Mouse (Mus musculus): ENCODE data around the gene Ptger4. TPM values are rescaled to one million over a fixed set of nuclear protein-coding genes. Genes with fewer than 3 reads are reported as not detected.

Gene Ptger4
- total RNA-seq (2023), result 46.6 to 49.6 TPM (median 48.3 TPM) in 4 replicates

DNA sequence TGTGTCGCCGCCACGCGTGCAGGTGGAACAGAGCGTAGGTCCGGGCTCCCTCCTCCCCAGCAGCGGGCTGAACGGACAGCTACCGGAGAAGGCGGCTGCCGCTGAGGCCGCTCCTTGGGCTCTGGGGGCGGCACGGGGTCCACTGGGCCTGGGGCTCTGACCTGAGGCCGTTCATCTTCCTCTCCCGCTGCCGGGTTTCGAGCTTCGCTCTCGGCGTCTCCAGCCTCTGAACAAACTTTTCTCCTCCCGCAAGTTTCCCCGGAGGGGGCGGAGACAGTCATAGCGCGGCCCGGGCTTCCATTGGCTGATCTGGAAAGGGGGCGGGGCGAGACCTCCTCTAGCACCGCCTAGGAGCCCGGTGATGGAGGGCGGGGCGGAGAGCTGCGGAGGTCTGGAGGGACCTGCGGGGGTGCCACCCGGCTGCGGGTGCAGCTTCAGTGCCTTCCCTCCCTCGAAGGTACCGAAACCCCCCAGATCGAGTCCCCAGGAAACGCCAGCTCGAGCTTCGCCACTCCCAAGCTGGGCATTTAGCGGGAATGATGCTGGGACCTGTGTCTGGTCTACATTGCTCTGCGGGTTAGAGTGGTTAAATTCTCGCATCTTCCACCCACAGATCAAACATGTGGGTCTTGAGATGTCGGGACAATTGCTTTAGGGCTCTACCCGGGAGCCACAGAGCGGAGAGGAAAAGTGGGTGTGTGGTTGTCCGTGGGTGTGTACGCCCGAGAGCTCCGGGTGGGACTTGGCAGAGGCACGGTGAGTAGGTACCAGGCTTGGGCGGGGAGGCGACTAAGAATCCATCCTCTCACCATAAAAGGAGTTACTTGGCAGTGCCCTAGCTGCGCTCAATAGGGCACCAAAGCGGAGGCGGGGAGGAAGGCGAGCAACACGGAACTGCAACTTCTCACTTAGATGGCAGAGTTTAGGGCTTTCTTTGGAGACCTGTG, at the start of gene Ptger4:
Ptger4 (minus strand) TSS at position 229 of the 947 bp plus-strand sequence.

DNA sequence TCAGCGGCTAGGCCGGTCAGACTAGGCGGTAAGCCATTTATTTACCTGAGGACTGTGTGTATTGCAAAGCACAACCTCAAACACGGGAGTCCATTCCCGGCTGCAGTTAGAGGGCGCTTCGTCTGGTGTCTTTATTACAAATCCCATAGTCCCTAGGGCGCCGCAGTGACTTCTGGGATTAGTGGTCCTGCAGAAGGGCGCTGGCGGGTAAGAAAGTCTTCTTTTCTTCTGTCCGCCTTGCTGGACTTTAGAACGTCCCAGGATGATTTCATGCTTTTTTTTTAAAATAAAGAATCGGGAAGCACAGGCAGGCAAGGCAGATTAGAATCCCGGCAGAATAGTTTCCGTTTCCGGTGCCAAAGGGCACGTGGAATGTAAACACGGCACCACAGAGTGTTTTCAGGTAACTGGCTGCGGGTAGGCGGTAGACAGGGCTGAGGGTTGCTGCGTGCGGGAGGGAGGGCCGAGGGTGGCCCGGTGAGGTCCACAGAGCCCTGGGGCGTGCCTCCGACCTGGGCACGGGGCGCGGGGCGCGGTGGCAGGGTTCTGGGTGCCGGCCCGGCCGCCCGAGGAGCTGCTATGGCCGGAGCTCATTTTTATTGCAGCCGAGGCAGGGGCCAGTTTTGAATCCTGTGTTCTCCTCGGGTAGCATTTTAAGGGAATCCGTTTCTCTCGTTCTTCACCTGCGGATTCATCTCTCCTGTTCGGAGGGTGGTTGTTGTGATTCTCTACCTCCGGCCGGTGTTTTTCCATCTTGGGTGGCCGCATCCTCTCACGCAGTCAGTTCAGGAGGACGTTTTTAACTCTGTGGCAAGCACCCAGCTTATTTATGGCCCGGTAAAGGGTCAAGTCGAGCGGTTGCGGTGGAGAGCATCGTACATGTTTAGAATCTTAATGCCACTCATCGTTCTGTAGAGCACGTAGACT, 58.4 kb downstream of the Ptger4 start, which contains the start of gene Ttc33:
Ttc33 (plus strand) TSS at position 160 of the 927 bp plus-strand sequence.

Other genes with a start within 250 kb of the Ptger4 start
- gene C7, start 180.4 kb downstream of the Ptger4 start, total RNA-seq (2023), result not detected in 4 replicates
- gene Card6, start 135.6 kb downstream of the Ptger4 start, total RNA-seq (2023), result 81.2 to 104 TPM (median 84.9 TPM) in 4 replicates
- gene Rpl37, start 127.5 kb downstream of the Ptger4 start, total RNA-seq (2023), result 769 to 824 TPM (median 810 TPM) in 4 replicates
- gene Prkaa1, start 100.3 kb downstream of the Ptger4 start, total RNA-seq (2023), result 19.9 to 22.6 TPM (median 21.1 TPM) in 4 replicates
- gene Ttc33, start 58.7 kb downstream of the Ptger4 start, total RNA-seq (2023), result 23.0 to 34.7 TPM (median 28.8 TPM) in 4 replicates